Mouse (Mus musculus) liver, embryonic 11.5 days (tissue): ENCODE measurements around the gene Sf1. TPM values are rescaled to one million over a fixed set of nuclear protein-coding genes. Genes with fewer than 3 reads are reported as not detected.

ENCODE experiments used
- ATAC-seq: fragments of 200-750 bp; cut with Nextera tagmentation; replicated peaks from 2 replicates; pipeline ENCODE4 v1.8.0; 2017; ENCODE audit warnings: moderate number of reproducible peaks, mild to moderate bottlenecking, moderate TSS enrichment, moderate library complexity; ENCODE audit not compliant: low FRiP score
- DNase-seq: peaks from one replicate; pipeline ENCODE4 v3.0.0-alpha.2; 2017; ENCODE audit warnings: low spot score
- H3K27ac ChIP-seq: fragments of 300-500 bp; sonication (generic); 2 replicates; pipeline ENCODE4 v1.5.1; 2014; ENCODE audit warnings: mild to moderate bottlenecking, low read depth, low read length, control low read depth
- H3K27me3 ChIP-seq: fragments of 300-500 bp; sonication (generic); replicated peaks from 2 replicates; pipeline ENCODE4 v1.6.1; 2014; ENCODE audit warnings: low read length, mixed read lengths; ENCODE audit not compliant: control insufficient read depth, insufficient read depth
- H3K36me3 ChIP-seq: fragments of 300-500 bp; sonication (generic); 2 replicates; pipeline ENCODE4 v1.6.1; 2014; ENCODE audit warnings: mild to moderate bottlenecking, low read length, moderate library complexity, mixed read lengths; ENCODE audit not compliant: control insufficient read depth, insufficient read depth
- H3K4me1 ChIP-seq: fragments of 300-500 bp; sonication (generic); replicated peaks from 2 replicates; pipeline ENCODE4 v1.6.1; 2014; ENCODE audit warnings: low read length, mixed read lengths; ENCODE audit not compliant: control insufficient read depth, insufficient read depth
- H3K4me2 ChIP-seq: fragments of 300-500 bp; sonication (generic); 2 replicates; pipeline ENCODE4 v1.6.1; 2014; ENCODE audit warnings: mild to moderate bottlenecking, control low read depth, moderate library complexity
- H3K4me3 ChIP-seq: fragments of 300-500 bp; sonication (generic); 2 replicates; pipeline ENCODE4 v1.5.1; 2014; ENCODE audit warnings: low read depth, low read length, control low read depth
- H3K9ac ChIP-seq: fragments of 300-500 bp; sonication (generic); 2 replicates; pipeline ENCODE4 v1.6.1; 2014; ENCODE audit warnings: low read depth, low read length, control low read depth
- H3K9me3 ChIP-seq: fragments of 300-500 bp; sonication (generic); 2 replicates; pipeline ENCODE4 v1.6.1; 2016; ENCODE audit warnings: low read length, inconsistent platforms, mixed read lengths; ENCODE audit not compliant: control insufficient read depth
- WGBS: fragments of 180-500 bp; shearing (Covaris S2); extraction: QIAGEN DNeasy Blood & Tissue Kit; methylation state at CpG from one replicate; pipeline ENCODE4 v1.1.7; 2014; 5-methylcytosine and 5-hydroxymethylcytosine counted together
- polyA plus RNA-seq: library from polyadenylated mRNA; unstranded; fragments of >200 nt; fragmentation: Nextera tagmentation; extraction: Ambion mirVana; gene quantifications from 2 replicates; pipeline ENCODE4 v1.2.1, GENCODE M21; 2014

The Sf1 gene
- polyA plus RNA-seq, 1 experiment from 2014 or later, result 203 TPM

DNA sequence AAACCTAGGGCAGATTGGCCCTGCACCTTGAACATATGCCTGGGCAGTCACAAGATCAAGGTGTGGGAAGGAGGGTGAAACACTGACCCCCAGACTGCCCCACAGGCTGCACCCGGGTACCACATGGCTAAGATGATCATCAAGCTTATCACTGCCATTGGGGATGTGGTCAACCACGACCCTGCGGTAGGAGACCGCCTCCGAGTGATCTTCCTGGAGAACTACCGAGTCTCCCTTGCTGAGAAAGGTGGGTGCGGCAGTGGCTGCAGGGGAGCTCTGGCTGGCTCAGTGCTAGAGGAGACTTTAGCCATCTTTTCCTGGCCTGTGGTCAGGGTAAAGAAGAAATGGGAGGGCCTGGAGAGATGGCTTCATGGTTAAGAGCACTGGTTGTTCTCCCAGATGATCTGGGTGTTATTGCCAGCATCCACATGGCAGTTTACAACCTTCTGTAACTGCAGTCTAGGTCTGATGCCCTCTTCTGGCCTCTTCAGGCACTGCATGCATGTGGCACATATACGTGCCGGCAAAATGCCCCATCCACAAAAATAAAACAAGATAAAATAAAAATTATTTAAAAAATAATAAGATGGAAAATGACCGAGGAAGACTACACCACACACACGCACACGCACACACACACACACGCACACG, 29.4 kb downstream of the Sf1 start:
- 68% methylated on average over 14 of the region's 14 CpGs for WGBS
- H3K4me1 ChIP-seq, result peaks cover 7% of the 10 kb centered on the region
- peaks cover 2% of the 10 kb centered on the region; the same call in 1 of the 2 replicates for H3K27me3 ChIP-seq
- no peak for DNase-seq
- H3K9ac ChIP-seq, result no peak overlapping the region
- H3K4me3 ChIP-seq, result no peak overlapping the region
- no peak overlapping the region for H3K27ac ChIP-seq
- no peak overlapping the region for H3K4me2 ChIP-seq
- H3K36me3 ChIP-seq, result 0 out of 2 replicates have a peak, but pooled peaks cover 2% of the 10 kb centered on the region
- no peaks in the 10 kb centered on the region for H3K9me3 ChIP-seq
- ATAC-seq, result no peak

DNA sequence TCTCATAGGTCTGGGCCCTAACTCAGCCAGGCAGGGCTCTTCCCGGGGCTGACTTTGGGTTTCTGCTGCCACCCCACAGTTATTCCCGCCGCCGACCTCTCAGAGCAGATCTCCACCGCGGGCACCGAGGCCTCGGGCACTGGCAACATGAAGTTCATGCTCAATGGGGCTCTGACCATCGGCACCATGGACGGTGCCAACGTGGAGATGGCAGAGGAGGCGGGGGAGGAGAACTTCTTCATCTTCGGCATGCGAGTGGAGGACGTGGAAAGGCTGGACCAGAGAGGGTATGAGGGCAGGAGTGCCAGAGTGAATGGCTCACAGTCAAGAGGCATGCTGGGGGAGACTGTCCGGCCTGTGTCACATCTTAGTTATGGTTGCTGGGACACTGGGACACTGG, 30.1 kb downstream of the Sf1 start:
- Histone ChIP-seq H3K4me2 (no peak overlapping the region), H3K4me3 (no peak overlapping the region), H3K36me3 (0 out of 2 replicates have a peak, but pooled peaks cover 2% of the 10 kb centered on the region), H3K9ac (no peak overlapping the region), H3K4me1 (peaks cover 7% of the 10 kb centered on the region), H3K27ac (no peak overlapping the region), H3K27me3 (peaks cover 7% of the 10 kb centered on the region; the same call in 1 of the 2 replicates), H3K9me3 (no peaks in the 10 kb centered on the region)
- no peak for DNase-seq
- 86% methylated on average over 16 of the region's 16 CpGs for WGBS
- no peak for ATAC-seq

GRCm38 (mm10) chr19:6396237-6396636, 32.7 kb downstream of the Sf1 start:
- no peak overlapping the region for H3K4me3 ChIP-seq
- H3K27ac ChIP-seq, result no peak overlapping the region
- H3K9ac ChIP-seq, result no peak overlapping the region
- H3K9me3 ChIP-seq, result no peaks in the 10 kb centered on the region
- no peak for DNase-seq
- H3K4me1 ChIP-seq, result peaks cover 21% of the 10 kb centered on the region
- 83% methylated on average over 5 of the region's 5 CpGs for WGBS
- H3K4me2 ChIP-seq, result no peak overlapping the region
- 0 out of 2 replicates have a peak, but pooled peaks cover 2% of the 10 kb centered on the region for H3K36me3 ChIP-seq
- H3K27me3 ChIP-seq, result peaks cover 18% of the 10 kb centered on the region
- ATAC-seq, result no peak

DNA sequence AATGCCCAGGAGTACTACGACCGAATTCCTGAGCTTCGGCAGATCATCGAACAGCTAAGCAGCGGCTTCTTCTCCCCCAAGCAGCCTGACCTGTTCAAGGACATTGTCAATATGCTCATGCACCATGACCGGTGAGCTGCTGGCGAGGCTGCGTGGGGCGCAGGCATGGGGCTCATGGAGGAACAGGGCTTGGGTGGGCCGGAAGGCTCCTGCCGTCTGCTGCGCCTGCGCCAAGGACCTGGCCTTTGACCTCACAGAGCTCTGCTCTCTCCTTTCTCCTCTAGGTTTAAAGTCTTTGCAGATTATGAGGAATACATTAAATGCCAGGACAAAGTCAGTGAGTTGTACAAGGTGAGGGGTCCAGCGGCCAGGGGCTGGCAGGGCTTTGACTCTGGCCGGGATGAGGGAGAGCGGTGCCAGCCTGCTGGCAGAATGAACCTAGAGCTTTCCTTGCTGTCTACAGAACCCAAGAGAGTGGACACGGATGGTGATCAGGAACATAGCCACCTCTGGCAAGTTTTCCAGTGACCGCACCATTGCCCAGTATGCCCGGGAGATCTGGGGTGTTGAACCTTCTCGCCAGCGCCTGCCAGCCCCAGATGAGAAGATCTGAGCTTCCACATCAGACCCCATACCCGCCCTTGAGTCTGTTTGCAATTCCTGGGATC, 34.2 kb downstream of the Sf1 start:
- WGBS, result 82% methylated on average over 22 of the region's 22 CpGs
- H3K9me3 ChIP-seq, result no peaks in the 10 kb centered on the region
- no peak overlapping the region for H3K4me3 ChIP-seq
- ATAC-seq (no peak), DNase-seq (no peak)
- no peak overlapping the region for H3K4me2 ChIP-seq
- no peak overlapping the region for H3K9ac ChIP-seq
- H3K4me1 ChIP-seq, result peaks cover 33% of the 10 kb centered on the region
- peaks cover 18% of the 10 kb centered on the region for H3K27me3 ChIP-seq
- H3K27ac ChIP-seq, result no peak overlapping the region
- H3K36me3 ChIP-seq, result 0 out of 2 replicates have a peak, but pooled peaks cover 2% of the 10 kb centered on the region

DNA sequence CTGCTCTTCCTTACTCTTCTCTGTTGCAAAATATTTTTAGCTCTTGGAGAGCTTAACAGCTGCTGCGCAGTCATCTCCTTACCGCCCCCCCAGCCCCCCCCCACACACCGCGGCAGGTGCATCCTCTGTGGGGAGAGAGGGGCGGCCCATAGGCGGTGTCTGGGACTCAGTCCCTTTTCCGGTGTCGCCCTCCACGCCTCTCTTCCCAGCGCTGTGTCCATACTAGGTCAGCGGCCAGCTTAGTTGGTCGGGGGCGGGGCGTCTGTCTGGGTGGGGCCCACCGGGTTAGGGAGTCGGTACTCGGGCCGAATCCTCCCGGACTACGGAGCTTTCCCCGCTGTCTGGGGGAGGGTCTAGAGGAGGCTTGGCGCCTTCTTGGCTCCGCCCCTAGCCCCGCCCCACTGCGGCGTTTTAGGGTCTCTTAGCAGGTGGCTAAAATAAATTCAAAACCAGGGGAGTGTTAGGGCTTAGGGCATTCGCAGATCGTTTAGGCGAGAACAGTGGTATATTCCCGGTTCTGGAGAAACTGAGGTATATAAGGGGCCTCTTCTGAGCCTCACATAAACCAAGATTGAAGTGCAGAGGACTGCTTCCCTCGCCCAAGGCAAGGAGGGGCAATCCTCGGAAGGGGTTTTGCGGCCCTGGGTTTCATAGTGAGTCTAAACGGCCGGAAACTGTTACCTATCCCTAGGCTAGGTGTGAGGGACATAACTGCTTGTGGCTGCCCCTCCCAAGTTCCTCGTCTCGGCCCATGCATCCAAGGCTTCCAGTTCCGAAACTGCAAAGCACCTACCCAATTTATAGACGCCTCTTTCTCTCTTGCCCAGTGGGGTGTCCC, 35.2 kb downstream of the Sf1 start:
- H3K4me1 ChIP-seq, result peaks cover 38% of the 10 kb centered on the region
- peaks cover 18% of the 10 kb centered on the region for H3K27me3 ChIP-seq
- DNase-seq (peak; percentile 66), ATAC-seq (peak; percentile 48)
- peak overlapping the region; percentile 100 for H3K4me2 ChIP-seq
- 2% methylated on average over 37 of the region's 39 CpGs for WGBS
- H3K4me3 ChIP-seq, result peak overlapping the region; percentile 71
- peak overlapping the region; percentile 65 for H3K27ac ChIP-seq
- no peaks in the 10 kb centered on the region for H3K36me3 ChIP-seq
- H3K9ac ChIP-seq, result peak overlapping the region; percentile 72
- H3K9me3 ChIP-seq, result no peaks in the 10 kb centered on the region

GRCm38 (mm10) chr19:6399285-6400095, 36.0 kb downstream of the Sf1 start, which contains the start of gene Rasgrp2:
Rasgrp2 (plus strand) TSS chr19:6399340.
- DNase-seq (peak; percentile 75), ATAC-seq (no peak)
- Histone ChIP-seq H3K9me3 (no peaks in the 10 kb centered on the region), H3K27me3 (peaks cover 18% of the 10 kb centered on the region), H3K4me3 (peak within 1 kb of the TSS; percentile 71), H3K36me3 (no peaks in the 10 kb centered on the region), H3K9ac (peak within 1 kb of the TSS; percentile 72), H3K4me1 (peaks cover 38% of the 10 kb centered on the region), H3K4me2 (peak within 1 kb of the TSS; percentile 100), H3K27ac (peak within 1 kb of the TSS; percentile 65)
- 1% methylated on average over 70 of the region's 87 CpGs for WGBS

- peak overlapping the region; percentile 72 for H3K9ac ChIP-seq
- no peaks in the 10 kb centered on the region for H3K36me3 ChIP-seq
- H3K4me1 ChIP-seq, result peaks cover 43% of the 10 kb centered on the region
- DNase-seq, result no peak
- H3K9me3 ChIP-seq, result no peaks in the 10 kb centered on the region
- peak overlapping the region; percentile 100 for H3K4me2 ChIP-seq
- H3K27me3 ChIP-seq, result peaks cover 18% of the 10 kb centered on the region
- no peak for ATAC-seq
- peak overlapping the region; percentile 65 for H3K27ac ChIP-seq
- whole genome bisulfite sequencing, result 3% methylated on average over 29 of the region's 29 CpGs
- peak overlapping the region; percentile 71 for H3K4me3 ChIP-seq
These were observed 36.9 kb downstream of the Sf1 start for GRCm38 (mm10) chr19:6400096-6401086.
